Mouse (Mus musculus) liver, adult (tissue): Measurements from ENCODE around the gene Golga5.

Source experiments
- GATA4 ChIP-seq: IDR thresholded peaks from 2 replicates; pipeline ENCODE4 v1.6.1; 2014; ENCODE audit warnings: mild to moderate bottlenecking, low read length; ENCODE audit not compliant: insufficient replicate concordance

Gene Golga5

GRCm38 (mm10) chr12:102519929-102520720, 51.2 kb downstream of the Golga5 start:
- TF ChIP-seq GATA4 = no peak

DNA sequence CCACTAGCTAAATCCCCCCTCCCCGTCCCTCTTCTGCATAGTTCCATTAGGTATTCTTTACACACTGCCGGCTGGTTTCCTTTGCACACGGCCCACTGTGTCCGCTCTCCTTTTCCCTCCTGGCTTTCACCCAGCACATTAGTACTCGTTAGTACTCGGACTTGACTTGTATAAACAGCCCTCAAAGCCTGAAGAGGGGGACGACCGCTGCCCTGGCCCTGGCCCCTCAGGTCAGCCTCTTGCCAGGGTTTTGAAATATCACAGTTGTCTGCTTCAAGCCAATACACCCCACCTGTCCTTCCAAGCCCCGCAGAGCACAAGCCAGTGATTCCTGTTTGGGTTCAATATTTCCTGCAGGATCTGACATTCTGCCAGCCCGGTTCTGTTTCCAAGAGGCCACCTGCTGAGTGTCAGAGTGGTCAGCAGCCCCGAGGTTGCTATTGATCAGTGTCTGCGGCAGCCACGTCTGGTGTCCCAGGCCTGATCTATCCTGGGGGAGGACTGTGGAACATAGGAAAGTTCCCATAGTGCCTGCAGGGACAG, 52.9 kb downstream of the Golga5 start:
- TF ChIP-seq GATA4 = no peak

DNA sequence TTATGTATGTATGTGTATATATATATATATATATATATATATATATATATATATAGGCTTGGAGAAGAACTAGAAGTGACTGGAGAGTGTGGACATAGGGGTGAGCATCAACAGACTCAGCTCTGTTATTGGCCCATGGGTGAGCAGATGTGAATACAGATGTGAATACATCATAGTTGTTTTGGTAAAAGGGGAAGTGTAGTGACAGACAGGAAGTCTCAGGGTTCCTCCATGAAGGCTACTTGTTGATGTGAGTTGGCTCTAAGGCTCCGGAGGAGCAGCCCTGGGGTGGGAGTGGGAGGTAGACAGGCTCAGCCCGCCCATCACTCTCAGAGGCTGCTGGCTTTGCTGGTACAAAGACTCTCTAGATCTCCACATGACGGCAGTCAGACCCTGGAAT, 55.3 kb downstream of the Golga5 start:
- TF ChIP-seq GATA4 = no peak

GRCm38 (mm10) chr12:102524760-102525159, 55.8 kb downstream of the Golga5 start:
- no peak for TF ChIP-seq GATA4

GRCm38 (mm10) chr12:102527989-102528388, 59.1 kb downstream of the Golga5 start:
- no peak for TF ChIP-seq GATA4

- no peak for TF ChIP-seq GATA4
Observed at GRCm38 (mm10) chr12:102535796-102536195, 66.9 kb downstream of the Golga5 start.

DNA sequence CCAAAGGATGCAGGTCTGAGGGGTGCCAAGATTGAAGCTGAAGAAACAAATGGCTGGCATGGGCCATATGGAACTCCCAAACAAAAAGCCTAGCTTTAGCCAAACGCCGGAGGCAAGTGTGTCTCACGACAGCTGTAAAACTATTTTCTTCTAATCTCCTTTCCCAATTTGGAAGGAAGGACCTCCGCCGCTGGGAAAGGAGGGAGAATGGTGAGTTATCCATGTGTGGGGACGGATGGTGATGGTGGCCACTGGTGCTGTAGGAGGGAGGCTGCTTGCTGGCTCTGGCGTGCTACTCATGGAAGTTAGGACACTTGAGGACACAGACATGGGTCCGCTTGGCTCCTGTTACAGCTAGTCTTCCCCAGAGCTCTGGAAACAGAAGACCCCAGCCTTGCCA, 71.3 kb downstream of the Golga5 start:
- TF ChIP-seq GATA4 = no peak

DNA sequence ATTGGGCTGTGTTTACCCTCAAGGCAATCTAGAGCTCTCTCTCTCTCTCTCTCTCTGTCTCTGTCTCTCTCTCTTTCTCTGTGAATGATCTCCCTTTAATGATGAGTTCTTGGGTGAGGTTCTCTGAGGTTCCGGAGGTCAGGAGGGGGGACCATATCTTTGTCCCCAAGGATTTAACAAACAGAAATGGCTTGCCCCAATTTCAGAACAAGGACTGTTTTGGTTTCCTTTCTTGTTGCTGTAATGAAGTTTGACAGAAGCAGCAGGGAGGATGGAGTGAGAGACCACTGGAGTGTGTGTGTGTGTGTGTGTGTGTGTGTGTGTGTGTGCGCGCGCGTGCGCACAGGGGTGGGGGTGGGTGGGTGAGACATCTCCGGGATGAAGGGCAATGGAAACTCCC, 72.2 kb downstream of the Golga5 start:
- no peak for TF ChIP-seq GATA4

DNA sequence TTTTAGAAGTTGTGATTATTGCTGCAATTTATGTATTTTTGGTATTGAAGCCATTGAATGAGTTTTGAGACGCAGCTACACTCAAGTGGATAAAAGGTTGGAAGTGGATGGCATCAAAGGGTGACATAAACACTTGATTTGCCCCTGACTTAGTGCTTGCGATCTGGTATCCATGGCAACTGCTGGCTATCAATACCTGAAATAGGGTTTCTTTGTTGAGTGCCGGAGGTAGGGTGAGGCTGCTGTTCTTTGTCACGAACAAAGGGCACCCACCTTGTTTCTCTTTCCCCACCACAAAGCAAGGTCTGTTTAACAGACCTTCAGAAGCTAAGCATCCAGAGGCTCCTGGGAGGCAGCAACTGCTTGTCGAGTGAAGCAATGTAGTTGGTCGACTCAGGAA, 76.2 kb downstream of the Golga5 start:
- no peak for TF ChIP-seq GATA4
